Mouse (Mus musculus): ENCODE data around the gene Msh2.

DNA sequence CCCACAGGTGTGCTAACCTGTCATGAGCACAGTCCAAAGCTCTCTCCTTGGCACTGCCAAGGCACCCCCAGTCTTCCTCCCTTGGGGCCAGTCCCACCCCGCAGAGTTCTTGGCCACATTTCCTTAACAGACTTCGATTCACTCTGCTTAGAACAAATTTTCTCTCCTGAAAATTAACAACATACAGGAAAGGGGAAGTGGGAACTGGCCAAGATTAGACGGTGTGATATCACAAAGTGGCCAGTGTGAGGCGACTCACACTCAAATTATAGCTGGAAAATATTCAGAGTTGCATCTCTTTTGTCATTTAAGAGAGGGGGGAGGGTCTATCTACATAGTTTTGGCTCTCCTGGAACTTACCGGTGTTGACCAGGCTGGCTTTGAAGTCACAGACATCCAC lies 32.9 kb upstream of the Msh2 start:
- TF ChIP-seq GATA1 (IDR thresholded peaks at IDR 0.05; ENCODE audit: low read length) (no peak), TAL1 (IDR thresholded peaks at IDR 0.05; ENCODE audit: low read length) (no peak)
